Mouse (Mus musculus): ENCODE data around the gene Dpp10.

Gene Dpp10

DNA sequence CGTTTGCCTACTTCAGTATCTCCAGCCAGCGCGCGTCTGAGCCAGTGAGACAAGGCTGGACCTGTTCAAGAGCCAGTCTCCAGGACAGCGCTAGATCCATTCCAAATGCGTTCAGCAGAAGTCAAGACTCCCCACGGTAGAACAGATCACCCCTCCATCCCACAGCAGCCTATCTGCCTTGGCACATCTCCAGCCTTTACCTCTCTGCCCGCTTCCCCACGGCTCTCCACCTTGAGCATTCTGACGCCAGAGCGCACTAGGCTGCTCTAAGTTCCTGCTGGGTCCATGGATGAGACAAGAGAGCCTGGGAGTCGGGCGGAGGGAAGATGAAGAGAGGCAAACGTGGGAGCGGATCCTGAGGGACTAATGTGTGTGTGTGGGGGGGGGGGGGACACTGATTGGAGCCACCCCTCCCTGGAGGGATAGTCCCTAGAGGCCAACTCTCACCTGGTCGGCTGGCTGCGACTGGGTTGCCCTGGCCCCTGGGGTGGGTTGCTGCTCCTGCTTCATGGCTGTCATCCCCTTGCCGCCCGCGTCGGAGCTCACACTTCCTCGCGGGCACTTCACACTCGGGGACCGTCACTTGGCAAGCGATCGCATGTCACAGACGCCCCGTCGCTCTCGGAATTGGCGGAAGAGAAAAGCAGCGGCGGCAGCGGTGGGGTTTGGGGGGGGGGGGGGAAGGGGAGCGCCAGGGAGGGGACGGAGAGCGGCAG, at the start of gene Dpp10:
Gene Dpp10, minus strand, starts transcription at position 635 of the 716 bp plus-strand sequence.
- no peak for DNase-seq (ENCODE audit: low read depth in 2 of 2, low spot score in 2 of 2)

DNA sequence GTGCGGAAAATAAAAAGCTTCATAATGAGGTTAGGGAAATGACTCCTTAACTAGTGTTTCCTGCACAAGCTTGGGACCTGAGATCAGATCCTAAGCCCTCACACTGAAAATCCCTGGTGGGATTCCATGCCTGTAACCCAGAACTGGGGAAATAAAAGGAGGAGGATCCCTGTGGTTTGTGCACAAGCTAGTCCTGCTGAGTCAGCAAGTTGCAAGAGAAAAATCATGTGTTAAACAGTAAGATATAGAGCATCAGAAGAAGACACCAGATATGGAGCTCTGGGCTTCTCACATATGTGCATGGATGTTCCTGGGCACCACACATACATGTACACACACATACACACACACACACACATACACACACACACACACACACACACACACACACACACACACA, 3.2 kb upstream of the Dpp10 start:
- no peak for DNase-seq (ENCODE audit: low read depth in 2 of 2, low spot score in 2 of 2)

DNA sequence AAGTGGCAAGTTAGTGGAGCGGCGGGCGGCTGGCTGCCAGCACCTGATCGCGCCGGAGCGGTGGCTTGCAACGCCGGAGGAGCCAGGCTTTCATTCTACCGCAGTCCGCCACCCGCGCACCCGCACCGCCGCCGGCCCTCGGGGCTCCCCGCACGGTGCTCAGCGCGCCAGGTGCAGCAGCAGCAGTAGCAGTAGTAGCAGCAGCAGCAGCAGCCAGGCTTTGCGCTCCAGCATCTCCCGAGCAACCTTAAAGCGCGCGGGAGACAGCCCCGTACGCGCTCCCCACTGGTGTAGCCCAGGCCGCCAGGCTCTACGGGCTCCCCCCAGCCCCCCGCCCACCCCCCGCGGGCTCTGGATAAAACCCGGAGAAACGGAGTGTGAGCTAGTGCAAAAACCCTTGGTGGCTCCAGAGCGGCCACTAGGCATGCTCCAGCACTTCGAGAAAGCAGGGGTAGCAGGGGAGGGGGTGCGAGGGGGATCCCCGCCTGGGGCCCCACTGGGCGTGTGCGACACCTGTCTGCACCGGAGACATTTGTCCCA, 472 bp upstream of the Dpp10 start:
- DNase-seq (ENCODE audit: low read depth in 2 of 2, low spot score in 2 of 2) = no peak

DNA sequence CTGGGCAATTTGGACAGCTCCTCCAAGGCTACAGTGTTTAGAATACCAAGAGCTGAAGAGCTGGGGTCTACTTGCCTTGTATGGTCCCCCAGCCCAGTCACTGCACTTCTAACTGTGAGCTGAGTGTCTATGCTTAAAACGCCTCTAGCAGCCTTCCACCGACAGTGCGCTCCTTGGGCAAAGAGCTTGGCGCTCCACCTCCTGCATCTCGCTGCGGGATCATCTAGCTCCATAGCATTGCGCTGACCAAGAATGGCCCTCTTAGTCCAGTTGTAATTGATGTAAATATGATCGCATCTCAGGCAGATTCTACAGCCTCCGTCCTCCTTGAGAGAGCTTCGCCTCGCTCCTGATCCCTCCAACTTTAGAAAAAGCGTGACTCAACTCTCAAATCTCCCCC, 1.2 kb downstream of the Dpp10 start:
- DNase-seq (ENCODE audit: low read depth in 2 of 2, low spot score in 2 of 2) = no peak

DNA sequence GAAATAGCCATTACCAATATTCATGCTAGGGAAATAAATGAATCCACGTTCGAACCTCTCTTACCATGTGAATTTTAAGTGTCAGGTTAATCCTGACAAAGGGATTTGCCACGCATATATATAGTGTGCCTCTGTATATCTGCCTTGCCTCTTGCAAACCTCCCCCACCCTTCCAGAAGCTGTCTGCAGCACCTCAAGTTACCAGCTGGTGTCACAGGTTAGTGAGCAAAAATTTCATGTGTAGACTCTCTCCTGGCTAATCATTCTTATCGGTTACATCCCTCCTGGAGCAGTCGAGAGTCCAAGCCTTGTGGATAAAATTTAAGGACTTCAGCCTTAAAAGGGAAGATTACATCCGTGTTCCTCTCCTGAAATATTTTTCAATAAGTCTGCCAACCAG, 1.9 kb downstream of the Dpp10 start:
- DNase-seq (ENCODE audit: low read depth in 2 of 2, low spot score in 2 of 2) = no peak

DNA sequence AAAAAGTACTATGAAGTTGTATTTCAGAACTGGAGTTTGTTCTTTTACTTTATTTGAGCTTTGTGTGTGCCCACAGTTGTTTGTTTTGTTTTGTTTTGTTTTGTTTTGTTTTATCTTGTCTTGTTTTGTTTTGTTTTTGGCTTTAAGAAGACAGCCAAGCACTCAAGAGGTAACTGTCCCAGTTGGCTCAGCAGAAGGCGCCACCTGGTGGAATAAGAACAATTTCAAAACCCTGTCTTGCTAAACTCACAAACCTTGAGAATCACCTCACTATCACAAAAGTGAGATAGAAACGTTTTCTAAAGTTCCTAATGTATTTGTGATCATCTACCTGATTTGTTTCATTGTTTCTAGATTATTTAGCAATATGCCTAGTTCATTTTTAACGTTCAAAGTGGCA, 3.8 kb downstream of the Dpp10 start:
- DNase-seq (ENCODE audit: low read depth in 2 of 2, low spot score in 2 of 2) = no peak

DNA sequence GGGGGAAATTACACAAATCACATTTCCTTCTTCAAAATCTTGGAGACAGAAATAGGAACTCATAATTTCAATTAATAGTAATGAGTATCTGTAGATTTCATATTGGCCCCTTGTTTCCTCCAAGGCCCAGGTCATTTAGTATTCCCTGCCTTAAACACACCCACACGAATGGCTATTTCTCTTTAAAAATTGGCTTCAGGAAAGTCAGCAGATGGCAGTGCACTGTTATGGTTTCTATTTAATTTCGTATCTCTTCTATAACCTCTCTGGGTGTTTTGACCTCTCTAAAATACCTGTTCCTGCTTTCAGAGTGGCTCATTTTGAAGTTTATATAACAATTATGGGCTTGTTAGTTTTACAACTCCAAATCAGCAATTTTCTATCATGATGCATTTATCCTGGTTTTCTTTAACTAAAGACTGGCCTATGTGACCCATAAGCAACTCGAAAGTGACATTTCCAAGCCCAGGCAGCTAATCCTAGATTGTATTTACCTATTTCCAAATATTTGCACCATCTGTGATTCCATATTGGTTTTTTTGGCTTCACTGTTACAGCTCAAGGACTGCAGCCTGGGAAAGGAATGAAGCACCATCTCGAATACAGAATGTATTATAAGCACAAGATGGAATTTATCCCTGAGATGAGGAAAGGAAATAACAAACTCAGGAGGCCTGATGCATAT, 9.9 kb downstream of the Dpp10 start:
- DNase-seq (ENCODE audit: low read depth in 2 of 2, low spot score in 2 of 2) = no peak

DNA sequence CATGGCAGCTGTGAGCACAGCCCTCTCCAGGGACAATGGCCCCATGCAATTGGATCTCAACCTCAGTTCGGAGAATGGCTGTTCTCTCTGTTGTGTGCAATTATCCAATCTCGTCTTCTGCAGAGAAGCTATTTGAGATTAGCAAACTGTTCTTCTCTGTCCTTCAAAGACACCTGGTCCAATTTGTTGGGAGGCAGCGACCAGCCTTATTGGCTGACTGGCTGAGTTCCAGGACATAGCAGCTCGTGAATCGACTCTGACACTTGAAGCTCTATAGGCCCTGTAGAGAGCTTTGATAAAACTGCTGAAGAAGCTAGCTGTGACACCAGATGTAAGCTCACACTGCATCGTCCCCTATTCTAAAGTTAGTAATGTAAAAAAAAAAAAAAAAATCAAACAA, 12.7 kb downstream of the Dpp10 start:
- no peak for DNase-seq (ENCODE audit: low read depth in 2 of 2, low spot score in 2 of 2)

DNA sequence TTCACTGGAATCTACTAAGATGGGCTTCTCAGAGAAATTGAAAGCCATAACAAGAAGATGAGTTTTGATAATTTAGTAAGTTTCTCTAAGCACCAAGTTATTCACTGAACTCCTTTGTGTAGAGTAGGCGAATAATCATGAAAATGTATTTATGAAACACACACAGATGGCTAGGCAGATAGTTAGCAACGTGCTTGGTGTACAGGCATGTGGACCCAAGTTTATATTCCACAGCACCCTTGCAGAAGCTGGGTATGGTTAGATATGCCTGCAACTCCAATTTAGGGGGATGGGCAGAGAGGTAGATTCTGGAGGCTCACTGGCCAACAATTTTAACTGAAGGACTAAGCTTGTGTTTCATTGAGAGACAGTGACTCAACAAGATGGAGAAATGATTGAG, 13.4 kb downstream of the Dpp10 start:
- DNase-seq (ENCODE audit: low read depth in 2 of 2, low spot score in 2 of 2) = no peak

DNA sequence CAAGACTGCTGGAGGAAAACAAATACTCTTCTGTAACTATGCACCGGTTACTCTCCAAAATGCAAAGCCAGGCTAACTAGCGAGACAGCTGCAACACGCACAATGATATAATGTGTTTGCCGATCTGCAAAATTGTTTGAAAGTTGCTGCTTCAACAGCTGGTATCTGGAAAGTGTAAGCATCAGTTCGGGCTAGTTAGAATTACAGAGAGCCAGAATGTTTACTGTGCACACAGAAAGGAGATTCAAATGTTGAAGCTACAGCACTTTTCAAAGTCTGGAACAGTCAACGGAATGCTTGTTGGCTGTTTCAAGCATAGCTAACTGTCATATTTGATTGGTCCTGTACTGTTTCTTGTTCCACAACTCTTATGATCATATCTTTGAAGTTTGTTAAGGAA, 42.6 kb downstream of the Dpp10 start:
- no peak for DNase-seq (ENCODE audit: low read depth in 2 of 2, low spot score in 2 of 2)

DNA sequence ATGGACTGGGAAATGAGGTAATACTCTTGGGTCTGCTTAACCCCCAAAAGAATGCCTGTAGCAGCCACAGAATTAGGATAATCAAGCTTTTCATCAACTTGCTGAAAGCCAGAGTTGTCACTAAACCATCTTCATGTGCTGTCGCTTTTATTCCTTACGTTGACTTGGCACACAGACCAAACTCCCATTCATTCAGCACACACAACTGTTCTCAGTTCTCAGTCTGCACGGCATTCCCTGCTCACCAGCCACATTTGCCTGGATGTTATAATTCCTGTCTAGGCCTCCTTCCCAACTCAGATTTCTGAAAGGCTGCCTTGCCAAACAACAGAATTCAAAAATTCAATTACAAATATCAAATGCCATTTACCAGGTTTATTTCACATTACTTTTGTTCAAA, 49.6 kb downstream of the Dpp10 start:
- no peak for DNase-seq (ENCODE audit: low read depth in 2 of 2, low spot score in 2 of 2)

DNA sequence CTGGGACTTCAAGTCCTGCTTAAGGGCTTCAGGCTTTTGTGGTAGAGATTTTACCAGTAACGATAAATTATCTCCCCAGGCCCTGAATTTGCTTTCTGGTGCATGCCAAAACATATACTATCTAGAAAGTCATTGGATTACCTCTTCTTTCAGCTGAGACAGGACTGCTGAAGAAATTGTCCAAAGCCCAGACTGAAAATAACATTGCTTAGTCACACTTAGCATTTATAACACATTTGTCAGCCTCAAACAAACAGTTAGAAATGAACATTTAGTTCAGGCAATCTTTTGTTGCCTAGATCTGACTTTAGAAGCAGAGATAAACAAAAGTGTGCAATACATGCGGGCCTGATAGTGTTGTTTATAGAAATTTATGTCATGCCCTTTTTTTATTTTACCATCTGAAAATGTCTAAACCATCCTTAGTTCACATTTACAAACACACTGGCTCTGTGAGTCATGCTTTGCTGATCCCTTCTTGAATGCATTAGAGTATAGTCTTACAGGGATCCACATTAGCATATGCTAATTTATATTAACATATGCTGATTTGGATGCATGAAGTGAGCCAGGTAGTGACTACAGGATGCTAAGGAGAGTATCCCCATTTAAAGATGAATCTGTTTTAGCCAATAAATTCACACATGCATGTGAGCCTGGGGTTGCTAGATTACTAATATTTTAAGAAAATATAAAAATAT, 59.9 kb downstream of the Dpp10 start:
- no peak for DNase-seq (ENCODE audit: low read depth in 2 of 2, low spot score in 2 of 2)

DNA sequence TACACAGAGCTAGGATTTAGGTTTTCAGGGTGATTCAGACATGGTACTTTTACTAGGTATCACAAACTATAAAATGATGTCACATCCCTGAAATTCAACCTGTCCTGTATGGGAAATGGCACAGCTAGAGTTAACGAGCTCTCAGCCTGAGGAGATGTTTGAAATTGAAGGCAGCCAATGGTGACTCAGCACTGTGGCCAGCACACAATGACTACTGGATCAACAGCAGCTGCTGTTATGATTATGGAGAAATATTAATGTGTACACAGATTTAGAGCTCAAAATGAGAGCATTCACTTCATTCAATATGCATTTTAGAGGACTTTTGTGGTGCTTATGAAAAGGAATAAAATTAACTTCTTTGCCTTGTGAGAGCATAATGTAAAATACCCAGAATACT, 66.8 kb downstream of the Dpp10 start:
- no peak for DNase-seq (ENCODE audit: low read depth in 2 of 2, low spot score in 2 of 2)

DNA sequence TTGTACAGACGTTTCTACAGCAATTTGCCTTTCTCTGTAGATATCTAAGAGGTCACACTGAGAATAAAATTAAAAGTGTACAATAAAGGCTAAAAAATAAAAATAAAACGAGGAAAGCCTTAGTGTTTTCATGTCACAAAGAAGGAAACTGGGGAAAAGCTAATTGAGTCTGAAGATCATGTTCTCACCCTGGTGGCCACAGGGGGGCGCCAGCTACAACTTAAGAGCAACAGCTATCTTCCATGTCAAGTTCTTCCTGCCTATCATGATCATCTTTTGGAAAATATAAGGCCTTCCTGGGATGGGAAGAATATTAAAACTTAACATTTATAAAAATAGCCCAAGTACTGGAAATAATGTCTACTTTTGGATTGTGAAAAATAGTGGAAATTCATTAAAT, 70.7 kb downstream of the Dpp10 start:
- no peak for DNase-seq (ENCODE audit: low read depth in 2 of 2, low spot score in 2 of 2)

DNA sequence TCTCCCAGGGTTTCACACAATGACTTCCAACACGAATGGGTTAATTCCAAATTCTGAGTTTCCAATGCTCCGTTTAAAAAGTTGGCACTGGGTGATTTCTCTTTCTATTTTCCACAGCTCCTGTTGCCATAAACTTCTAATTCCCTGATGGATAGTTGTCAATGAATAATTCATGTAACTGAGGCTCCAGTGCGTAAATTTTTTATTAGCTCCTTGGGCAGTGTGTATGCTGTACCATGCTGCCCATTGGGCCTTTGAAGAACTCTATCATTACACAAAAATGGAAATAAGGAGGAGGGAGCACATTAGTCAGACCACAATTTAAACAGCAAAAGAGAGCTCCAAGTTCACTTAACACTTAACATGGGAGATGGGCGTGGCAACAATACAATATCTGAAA, 99.2 kb downstream of the Dpp10 start:
- no peak for DNase-seq (ENCODE audit: low read depth in 2 of 2, low spot score in 2 of 2)

DNA sequence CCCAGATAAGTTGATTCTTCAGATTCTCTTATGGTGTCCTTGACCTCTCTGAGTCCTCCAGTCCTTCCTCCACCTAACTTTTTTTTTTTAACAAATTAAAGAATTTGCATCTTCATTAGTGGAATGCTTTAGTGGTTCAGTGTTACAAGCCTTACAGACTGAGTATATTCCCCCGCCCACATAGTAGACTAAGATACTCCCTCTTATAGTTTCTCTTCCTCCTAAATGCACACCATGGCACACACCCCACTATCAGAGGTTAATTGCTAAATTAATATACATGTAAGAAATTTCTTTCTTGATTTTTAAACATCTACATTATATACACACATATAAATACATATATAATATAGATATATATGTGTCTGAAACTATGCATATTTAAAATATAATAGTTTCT, 104.5 kb downstream of the Dpp10 start:
- no peak for DNase-seq (ENCODE audit: low read depth in 2 of 2, low spot score in 2 of 2)

DNA sequence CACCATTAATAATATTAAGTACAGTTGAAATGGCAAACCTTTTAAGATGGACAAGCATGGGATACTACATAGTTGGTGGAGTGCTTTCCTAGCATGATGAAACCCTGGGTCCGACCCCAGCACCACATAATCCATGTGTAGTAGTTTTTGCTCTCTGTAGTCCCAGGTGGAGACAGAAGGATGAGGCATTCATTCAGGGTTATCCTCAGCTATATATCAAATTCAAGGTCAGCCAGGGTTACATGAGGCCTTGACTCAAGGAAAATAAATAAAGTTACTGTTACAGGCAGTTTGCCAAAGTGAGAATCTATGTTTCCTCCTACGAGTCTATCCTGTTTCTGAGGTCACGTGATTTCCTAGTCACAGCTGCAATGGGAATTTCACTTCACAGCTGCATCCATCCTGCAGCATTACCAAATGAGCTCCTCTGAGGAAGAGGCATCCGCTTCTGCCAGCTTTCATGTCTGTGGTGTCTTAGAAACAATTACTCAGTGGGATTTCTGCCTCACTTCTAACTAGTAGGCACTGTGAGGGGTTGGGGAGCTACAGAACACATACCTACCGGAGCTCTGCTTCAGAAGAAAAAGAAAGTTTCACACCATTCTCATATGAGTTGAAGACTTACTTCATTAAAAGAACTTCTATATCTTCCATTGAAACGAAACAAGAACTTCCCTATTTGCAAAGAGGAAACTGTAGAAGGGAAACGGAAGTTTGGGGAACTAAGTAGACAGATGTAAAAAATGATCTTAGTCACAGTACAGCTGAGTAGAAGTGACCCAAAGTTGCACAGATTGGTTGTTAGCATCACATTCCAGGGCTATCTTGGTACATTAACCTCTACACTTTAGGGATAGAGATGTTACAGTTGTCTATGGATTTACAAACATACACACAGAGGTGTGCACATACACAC, 111.3 kb downstream of the Dpp10 start:
- DNase-seq (ENCODE audit: low read depth in 2 of 2, low spot score in 2 of 2) = no peak

DNA sequence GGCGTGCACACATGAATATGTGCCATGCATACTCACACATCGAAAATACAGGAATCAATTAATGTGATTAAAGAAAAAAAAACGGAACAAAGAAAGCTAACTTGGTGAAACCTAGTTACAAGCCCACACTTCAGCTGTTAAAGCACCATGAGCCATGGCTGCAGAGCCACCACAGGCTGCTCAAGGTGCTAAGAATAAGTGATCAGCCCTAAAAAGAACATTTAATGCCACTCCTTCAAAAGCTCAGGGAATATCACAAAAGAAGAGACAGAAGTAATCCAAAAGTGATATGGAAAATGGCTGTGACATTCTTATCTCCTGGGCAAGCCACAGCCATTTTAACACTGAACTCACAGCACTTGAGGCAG, 117.4 kb downstream of the Dpp10 start:
- no peak for DNase-seq (ENCODE audit: low read depth in 2 of 2, low spot score in 2 of 2)

DNA sequence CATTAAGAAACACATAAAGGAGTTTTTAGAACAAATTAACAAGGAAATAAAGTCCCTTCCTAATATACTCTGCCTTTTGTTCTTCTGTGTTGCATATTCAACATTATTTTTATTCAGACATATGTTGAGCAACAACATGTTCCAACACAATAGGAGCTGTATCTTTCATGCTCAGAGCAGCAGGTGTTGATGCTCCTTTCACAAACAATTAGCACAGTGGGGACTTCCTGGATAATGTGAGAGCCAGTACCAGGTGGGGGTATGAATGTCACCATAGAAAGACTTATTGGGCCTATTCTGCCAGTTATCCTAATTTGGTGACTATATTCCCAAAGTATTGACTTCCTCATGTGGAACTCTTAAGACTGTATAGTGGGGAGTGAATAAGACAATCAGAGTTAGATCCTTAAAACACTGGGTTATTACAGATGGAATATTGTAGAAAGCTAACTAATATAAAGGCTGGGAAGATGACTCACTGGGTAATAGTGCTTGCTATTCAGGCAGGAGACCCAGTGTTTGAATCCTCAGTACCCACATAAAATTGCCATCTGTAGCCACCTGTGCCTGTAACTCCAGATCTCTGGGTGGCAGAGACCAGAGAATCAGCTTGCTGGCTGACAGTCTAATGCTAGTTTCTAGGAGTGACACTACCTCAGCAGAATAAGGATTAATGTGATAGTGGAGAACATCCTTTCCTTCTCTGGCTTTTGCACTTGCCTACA, 117.9 kb downstream of the Dpp10 start:
- DNase-seq (ENCODE audit: low read depth in 2 of 2, low spot score in 2 of 2) = no peak

DNA sequence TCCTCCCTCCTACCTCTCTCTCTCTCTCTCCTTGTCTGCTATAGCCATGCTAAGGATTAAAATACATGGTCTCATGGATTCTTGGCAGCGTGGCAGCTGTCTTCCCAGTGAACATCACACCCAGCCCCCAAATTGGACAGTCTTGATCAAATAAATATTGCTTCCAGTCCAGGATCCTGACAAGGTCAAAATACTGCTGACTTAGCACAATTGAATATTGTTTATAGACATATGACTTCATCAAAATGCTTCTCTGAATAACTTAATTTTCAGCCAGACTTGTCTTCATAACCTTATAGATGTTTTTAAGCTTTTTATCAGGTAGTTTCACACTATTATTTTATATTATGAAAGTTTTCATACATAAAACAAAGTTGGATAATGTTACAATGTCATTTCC, 120.5 kb downstream of the Dpp10 start:
- no peak for DNase-seq (ENCODE audit: low read depth in 2 of 2, low spot score in 2 of 2)

DNA sequence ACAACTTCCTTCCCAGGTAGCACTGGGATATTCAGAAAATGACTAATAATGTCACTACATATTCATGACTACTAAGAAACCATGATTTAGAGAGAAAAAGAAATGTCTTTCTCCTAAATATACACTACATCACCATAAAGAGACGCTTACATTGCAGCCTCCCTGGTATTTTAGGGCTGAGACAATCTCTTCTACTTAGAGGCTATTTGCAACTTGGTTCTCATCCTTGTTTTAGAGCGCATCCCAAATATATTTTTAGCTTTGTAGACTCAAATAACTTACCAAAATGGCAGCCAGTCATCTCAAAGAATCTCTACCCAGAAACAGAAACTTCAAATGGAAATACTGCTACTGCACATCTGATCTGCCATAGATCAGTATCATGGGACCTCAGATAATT, 121.5 kb downstream of the Dpp10 start:
- DNase-seq (ENCODE audit: low read depth in 2 of 2, low spot score in 2 of 2) = no peak

Measured in CD8-positive naive resting alpha-beta T cell, adult 2 months (primary cell).